Mouse (Mus musculus) forebrain, embryonic 11.5 days (tissue): ENCODE measurements around the gene Frat1. TPM values are rescaled to one million over a fixed set of nuclear protein-coding genes. Genes with fewer than 3 reads are reported as not detected.

Experiments
- ATAC-seq: fragments of 200-750 bp; cut with Nextera tagmentation; replicated peaks from 2 replicates; pipeline ENCODE4 v1.8.0; 2017; ENCODE audit warnings: moderate TSS enrichment; ENCODE audit not compliant: low FRiP score
- DNase-seq: peaks from one replicate; pipeline ENCODE4 v3.0.0-alpha.2; 2017; ENCODE audit warnings: low spot score
- H3K27ac ChIP-seq: fragments of 300-500 bp; sonication (generic); 2 replicates; pipeline ENCODE4 v1.5.1; 2014; ENCODE audit warnings: low read depth, low read length
- H3K27me3 ChIP-seq: fragments of 300-500 bp; sonication (generic); 2 replicates; pipeline ENCODE4 v1.6.1; 2014; ENCODE audit warnings: mild to moderate bottlenecking, low read length, mixed read lengths; ENCODE audit not compliant: control insufficient read depth, insufficient read depth
- H3K36me3 ChIP-seq: fragments of 300-500 bp; sonication (generic); 2 replicates; pipeline ENCODE4 v1.6.1; 2014; ENCODE audit warnings: mild to moderate bottlenecking, low read length, moderate library complexity, mixed read lengths; ENCODE audit not compliant: control insufficient read depth, insufficient read depth
- H3K4me1 ChIP-seq: fragments of 300-500 bp; sonication (generic); replicated peaks from 2 replicates; pipeline ENCODE4 v1.6.1; 2014; ENCODE audit warnings: low read length, mixed read lengths; ENCODE audit not compliant: control insufficient read depth, insufficient read depth
- H3K4me2 ChIP-seq: fragments of 300-500 bp; sonication (generic); 2 replicates; pipeline ENCODE4 v1.6.1; 2014; ENCODE audit warnings: low read depth, mild to moderate bottlenecking, low read length, moderate library complexity, mixed read lengths; ENCODE audit not compliant: severe bottlenecking
- H3K4me3 ChIP-seq: fragments of 300-500 bp; sonication (generic); 2 replicates; pipeline ENCODE4 v1.5.1; 2014; ENCODE audit warnings: low read depth, low read length
- H3K9ac ChIP-seq: fragments of 300-500 bp; sonication (generic); 2 replicates; pipeline ENCODE4 v1.6.1; 2014; ENCODE audit warnings: low read length
- H3K9me3 ChIP-seq: fragments of 300-500 bp; sonication (generic); 2 replicates; pipeline ENCODE4 v1.6.1; 2016; ENCODE audit warnings: low read length, mixed read lengths; ENCODE audit not compliant: control insufficient read depth
- WGBS: fragments of 180-500 bp; shearing (Covaris S2); extraction: QIAGEN DNeasy Blood & Tissue Kit; methylation state at CpG from one replicate; pipeline ENCODE4 v1.1.7; 2014; 5-methylcytosine and 5-hydroxymethylcytosine counted together
- polyA plus RNA-seq: library from polyadenylated mRNA; unstranded; fragments of >200 nt; fragmentation: Nextera tagmentation; extraction: Ambion mirVana; gene quantifications from 2 replicates; pipeline ENCODE4 v1.2.1, GENCODE M21; 2014

Gene Frat1
- polyA plus RNA-seq, 1 experiment from 2014 or later = 13.2 TPM

DNA sequence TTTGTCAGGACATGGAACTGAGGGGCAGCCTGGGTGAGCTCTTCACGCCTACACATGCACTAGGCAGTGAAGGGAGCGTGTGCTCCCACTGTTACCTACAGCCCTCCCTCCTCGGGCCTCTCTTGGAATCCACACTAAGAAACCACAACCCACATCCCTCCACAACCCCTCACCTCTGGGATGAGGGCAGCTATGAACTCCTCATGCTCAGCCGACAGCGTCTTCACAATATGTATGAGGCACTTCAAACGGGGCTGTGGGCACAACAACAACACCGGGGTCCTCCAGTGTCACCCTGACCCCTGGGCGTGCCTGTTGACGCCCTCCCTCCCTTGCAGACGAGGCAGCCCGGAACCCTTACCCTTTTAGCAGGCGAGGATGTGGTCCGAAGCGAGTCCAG, 44.6 kb downstream of the Frat1 start:
- H3K4me1 ChIP-seq = no peaks in the 10 kb centered on the region
- H3K27ac ChIP-seq = no peak overlapping the region
- no peak for ATAC-seq
- H3K27me3 ChIP-seq = no peaks in the 10 kb centered on the region
- H3K9ac ChIP-seq = no peak overlapping the region
- DNase-seq = no peak
- H3K36me3 ChIP-seq = no peaks in the 10 kb centered on the region; the same call in 1 of the 2 replicates
- no peak overlapping the region for H3K4me3 ChIP-seq
- WGBS = 92% methylated on average over 14 of the region's 14 CpGs
- no peaks in the 10 kb centered on the region for H3K9me3 ChIP-seq
- no peak overlapping the region for H3K4me2 ChIP-seq

DNA sequence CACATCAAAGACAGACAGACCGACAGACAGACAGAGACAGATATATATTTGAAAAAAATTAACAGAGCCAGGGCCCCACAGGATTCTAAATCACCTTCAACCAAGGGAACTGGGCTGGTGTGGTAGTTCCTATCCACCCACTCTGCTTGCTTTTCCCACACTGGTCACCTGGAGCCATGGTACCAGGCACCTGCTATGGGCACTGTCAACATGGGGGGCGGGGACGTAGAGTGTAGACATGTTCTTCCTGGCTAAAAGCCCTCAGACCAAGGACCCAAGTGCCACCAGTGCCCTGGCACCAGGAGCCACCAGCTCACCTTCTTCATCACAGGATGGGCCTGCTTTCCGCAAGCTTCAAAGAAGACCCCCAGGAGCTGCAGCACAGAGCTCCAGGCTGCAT, 52.1 kb downstream of the Frat1 start:
- Histone ChIP-seq H3K27me3 (no peaks in the 10 kb centered on the region), H3K36me3 (peaks cover 4% of the 10 kb centered on the region), H3K4me2 (no peak overlapping the region), H3K9me3 (no peaks in the 10 kb centered on the region), H3K9ac (no peak overlapping the region), H3K4me3 (no peak overlapping the region), H3K4me1 (no peaks in the 10 kb centered on the region), H3K27ac (no peak overlapping the region)
- 98% methylated on average over 4 of the region's 4 CpGs for WGBS
- DNase-seq (no peak), ATAC-seq (no peak)

Other genes starting within 250 kb of the Frat1 start
- gene Gm340, start 247.6 kb upstream of the Frat1 start, polyA plus RNA-seq = 4.8 and 5.3 TPM in 2 replicates
- gene Slit1, start 86.3 kb upstream of the Frat1 start, polyA plus RNA-seq = 4.6 and 5.6 TPM in 2 replicates
- 44.1 and 48.4 TPM in 2 replicates for gene Arhgap19, start 27.9 kb upstream of the Frat1 start, polyA plus RNA-seq
- gene Frat2, start 18.2 kb downstream of the Frat1 start, polyA plus RNA-seq = 10.4 and 14.1 TPM in 2 replicates
- 24.3 and 26.1 TPM in 2 replicates for gene Rrp12, start 66.2 kb downstream of the Frat1 start, polyA plus RNA-seq
- 901 and 961 TPM in 2 replicates for gene Pgam1, start 82.0 kb downstream of the Frat1 start, polyA plus RNA-seq
- gene Exosc1, start 103.5 kb downstream of the Frat1 start, polyA plus RNA-seq = 83.9 and 87.5 TPM in 2 replicates
- gene Zdhhc16, start 103.5 kb downstream of the Frat1 start, polyA plus RNA-seq = 70.7 and 76.6 TPM in 2 replicates
- 38.2 and 39.9 TPM in 2 replicates for gene Mms19, start 151.2 kb downstream of the Frat1 start, polyA plus RNA-seq
- gene Ubtd1, start 151.8 kb downstream of the Frat1 start, polyA plus RNA-seq = 8.5 and 9.7 TPM in 2 replicates
- gene Ankrd2, start 206.0 kb downstream of the Frat1 start, polyA plus RNA-seq = not detected in 2 replicates
- 1.1 and 1.9 TPM in 2 replicates for gene Hoga1, start 215.6 kb downstream of the Frat1 start, polyA plus RNA-seq
- gene 4933411K16Rik, start 222.3 kb downstream of the Frat1 start, polyA plus RNA-seq = 0.13 TPM in 1 of 2 replicates, not detected in the other